Mouse (Mus musculus) C2C12 (cell line): ENCODE measurements around the gene Fam13a. TPM values are rescaled to one million over a fixed set of nuclear protein-coding genes. Genes with fewer than 3 reads are reported as not detected.

Source experiments
- H3K27me3 ChIP-seq: one replicate; pipeline ENCODE4 v1.6.1; 2011; ENCODE audit not compliant: control insufficient read depth, insufficient read depth, insufficient read length
- H3K36me3 ChIP-seq: one replicate; pipeline ENCODE4 v1.6.1; 2011; ENCODE audit not compliant: control insufficient read depth, insufficient read depth
- H3K4me3 ChIP-seq: one replicate; pipeline ENCODE4 v1.5.1; 2011; ENCODE audit warnings: mild to moderate bottlenecking, control low read depth; ENCODE audit not compliant: poor library complexity, insufficient read depth, severe bottlenecking
- H3K79me2 ChIP-seq: one replicate; pipeline ENCODE4 v1.6.1; 2011; ENCODE audit not compliant: control insufficient read depth, insufficient read depth
- H3K79me3 ChIP-seq: one replicate; pipeline ENCODE4 v1.6.1; 2011; ENCODE audit warnings: low read depth, control low read depth
- H3ac ChIP-seq: one replicate; pipeline ENCODE3; 2011; ENCODE audit warnings: low read depth; ENCODE audit not compliant: control insufficient read depth, insufficient read length
- CEBPB ChIP-seq: IDR thresholded peaks from one replicate; pipeline ENCODE4 v1.6.1; 2011; ENCODE audit warnings: low read depth, mild to moderate bottlenecking, control low read depth, moderate library complexity
- CTCF ChIP-seq: IDR thresholded peaks from one replicate; pipeline ENCODE4 v1.5.1; 2011; ENCODE audit not compliant: control insufficient read depth, insufficient read depth, insufficient read length
- FOSL1 ChIP-seq: IDR thresholded peaks from one replicate; pipeline ENCODE4 v1.8.0; 2011; ENCODE audit warnings: mild to moderate bottlenecking, low read length; ENCODE audit not compliant: poor library complexity, insufficient read depth, severe bottlenecking
- MAX ChIP-seq: IDR thresholded peaks from one replicate; pipeline ENCODE4 v1.6.1; 2011; ENCODE audit warnings: mild to moderate bottlenecking, control low read depth
- MYOD1 ChIP-seq: IDR thresholded peaks from one replicate; pipeline ENCODE4 v1.6.1; 2011; ENCODE audit warnings: low read depth; ENCODE audit not compliant: control insufficient read depth, insufficient read length
- MYOG ChIP-seq: IDR thresholded peaks from one replicate; pipeline ENCODE4 v1.6.1; 2011; ENCODE audit not compliant: control insufficient read depth, insufficient read length; ENCODE audit errors: extremely low read depth
- USF1 ChIP-seq: IDR thresholded peaks from one replicate; pipeline ENCODE4 v1.6.1; 2011; ENCODE audit warnings: low read depth, mild to moderate bottlenecking, control low read depth, moderate library complexity
- polyA plus RNA-seq: library from polyadenylated mRNA; unstranded; fragments of >200 nt; fragmentation: generic; extraction: Trizol; gene quantifications from one replicate; pipeline ENCODE4 v1.2.1, GENCODE M21; 2012; ENCODE audit warnings: missing spikeins

The Fam13a gene
- polyA plus RNA-seq, 1 experiment = 0.12 TPM

GRCm38 (mm10) chr6:58896648-58897047 lies 127.7 kb downstream of the Fam13a start:
- no peak for TF ChIP-seq CEBPB
- TF ChIP-seq FOSL1 = no peak
- no peak for TF ChIP-seq USF1
- no peak for TF ChIP-seq MAX
- no peak for TF ChIP-seq MYOD1
- no peak for TF ChIP-seq CTCF
- TF ChIP-seq MYOG = no peak
- Histone ChIP-seq H3ac (no peak overlapping the region), H3K27me3 (no peaks in the 10 kb centered on the region), H3K4me3 (no peak overlapping the region), H3K79me3 (no peaks in the 10 kb centered on the region), H3K79me2 (no peaks in the 10 kb centered on the region), H3K36me3 (peaks cover 31% of the 10 kb centered on the region)

- Histone ChIP-seq H3K79me3 (no peaks in the 10 kb centered on the region), H3K79me2 (no peaks in the 10 kb centered on the region), H3K4me3 (no peak overlapping the region), H3ac (no peak overlapping the region), H3K27me3 (no peaks in the 10 kb centered on the region), H3K36me3 (peaks cover 33% of the 10 kb centered on the region)
- TF ChIP-seq MYOG = no peak
- no peak for TF ChIP-seq MYOD1
- TF ChIP-seq FOSL1 = no peak
- TF ChIP-seq USF1 = no peak
- TF ChIP-seq CEBPB = no peak
- TF ChIP-seq CTCF = no peak
- no peak for TF ChIP-seq MAX
Observed at GRCm38 (mm10) chr6:58894994-58895393, 129.4 kb downstream of the Fam13a start.

GRCm38 (mm10) chr6:58893307-58893706 lies 131.0 kb downstream of the Fam13a start:
- H3ac ChIP-seq = no peak overlapping the region
- H3K79me2 ChIP-seq = no peaks in the 10 kb centered on the region
- H3K27me3 ChIP-seq = no peaks in the 10 kb centered on the region
- H3K36me3 ChIP-seq = peaks cover 33% of the 10 kb centered on the region
- TF ChIP-seq CTCF (no peak), CEBPB (no peak), MYOD1 (no peak), USF1 (no peak), MYOG (no peak), FOSL1 (no peak), MAX (no peak)
- H3K79me3 ChIP-seq = no peaks in the 10 kb centered on the region
- H3K4me3 ChIP-seq = no peak overlapping the region

GRCm38 (mm10) chr6:58889917-58890316 lies 134.4 kb downstream of the Fam13a start:
- no peak overlapping the region for H3ac ChIP-seq
- no peak overlapping the region for H3K4me3 ChIP-seq
- TF ChIP-seq CEBPB (no peak), MYOD1 (peak; percentile 32)
- peaks cover 16% of the 10 kb centered on the region for H3K36me3 ChIP-seq
- H3K79me3 ChIP-seq = no peaks in the 10 kb centered on the region
- no peaks in the 10 kb centered on the region for H3K79me2 ChIP-seq
- H3K27me3 ChIP-seq = no peaks in the 10 kb centered on the region

GRCm38 (mm10) chr6:58882271-58882670 lies 142.1 kb downstream of the Fam13a start:
- Histone ChIP-seq H3K27me3 (no peaks in the 10 kb centered on the region), H3ac (no peak overlapping the region), H3K36me3 (no peaks in the 10 kb centered on the region), H3K79me2 (no peaks in the 10 kb centered on the region), H3K79me3 (no peaks in the 10 kb centered on the region), H3K4me3 (no peak overlapping the region)
- TF ChIP-seq CEBPB (no peak), MYOG (no peak), MYOD1 (no peak), CTCF (no peak), MAX (no peak), FOSL1 (no peak)

Other genes starting within 250 kb of the Fam13a start
- gene Herc3, start 193.1 kb downstream of the Fam13a start, polyA plus RNA-seq = 5.2 TPM
- 0.04 TPM for gene Nap1l5, start 117.5 kb downstream of the Fam13a start, polyA plus RNA-seq
- gene Tigd2, start 184.3 kb upstream of the Fam13a start, polyA plus RNA-seq = 2.9 TPM